Mouse (Mus musculus): Measurements from ENCODE around the gene Dzip3. TPM values are rescaled to one million over a fixed set of nuclear protein-coding genes. Genes with fewer than 3 reads are reported as not detected.

Dzip3 gene
- polyA plus RNA-seq, 1 experiment from 2014 or later: 3.9 TPM

- 42% methylated on average over 1 of the region's 1 CpGs for WGBS (ENCODE audit: insufficient replicate concordance)
- peak; percentile 56; the same call in 1 of the 2 replicates for ATAC-seq (ENCODE audit: low read depth)
Observed at GRCm38 (mm10) chr16:48911184-48911583, 82.8 kb downstream of the Dzip3 start.

GRCm38 (mm10) chr16:48899868-48900267 is 94.1 kb downstream of the Dzip3 start:
- Histone ChIP-seq H3K36me3 (ENCODE audit: control insufficient read depth, insufficient read depth) (no peaks in the 10 kb centered on the region), H3K27ac (ENCODE audit: low read length) (no peak overlapping the region), H3K9me3 (replicated peaks; ENCODE audit: control insufficient read depth, low read length) (no peaks in the 10 kb centered on the region), H3K27me3 (ENCODE audit: control insufficient read depth, insufficient read depth, low read depth, low read length) (no peaks in the 10 kb centered on the region), H3K4me1 (ENCODE audit: control insufficient read depth, low read depth, low read length) (no peaks in the 10 kb centered on the region), H3K4me3 (ENCODE audit: low read depth, low read length) (no peak overlapping the region), H3K4me2 (ENCODE audit: low read depth, low read length) (no peak overlapping the region), H3K9ac (ENCODE audit: low read depth, low read length) (no peak overlapping the region)
- no peak for ATAC-seq (ENCODE audit: low read depth)
- 53% methylated on average over 1 of the region's 1 CpGs for WGBS (ENCODE audit: insufficient replicate concordance)

More at GRCm38 (mm10) chr16:48911184-48911583, 82.8 kb downstream of the Dzip3 start:
- Histone ChIP-seq H3K4me1 (ENCODE audit: control insufficient read depth, low read depth, low read length) (no peaks in the 10 kb centered on the region), H3K4me2 (ENCODE audit: low read depth, low read length) (no peak overlapping the region), H3K4me3 (ENCODE audit: low read depth, low read length) (no peak overlapping the region), H3K27ac (ENCODE audit: low read length) (no peak overlapping the region), H3K36me3 (ENCODE audit: control insufficient read depth, insufficient read depth) (no peaks in the 10 kb centered on the region), H3K9ac (ENCODE audit: low read depth, low read length) (no peak overlapping the region), H3K27me3 (ENCODE audit: control insufficient read depth, insufficient read depth, low read depth, low read length) (no peaks in the 10 kb centered on the region), H3K9me3 (replicated peaks; ENCODE audit: control insufficient read depth, low read length) (no peaks in the 10 kb centered on the region)

- H3K36me3 ChIP-seq (ENCODE audit: control insufficient read depth, insufficient read depth): no peaks in the 10 kb centered on the region
- no peak overlapping the region for H3K4me3 ChIP-seq (ENCODE audit: low read depth, low read length)
- ATAC-seq (ENCODE audit: low read depth): no peak
- H3K9me3 ChIP-seq (replicated peaks; ENCODE audit: control insufficient read depth, low read length): no peaks in the 10 kb centered on the region
- H3K9ac ChIP-seq (ENCODE audit: low read depth, low read length): no peak overlapping the region
- H3K4me1 ChIP-seq (ENCODE audit: control insufficient read depth, low read depth, low read length): no peaks in the 10 kb centered on the region
- whole genome bisulfite sequencing (ENCODE audit: insufficient replicate concordance): 20% methylated on average over 2 of the region's 2 CpGs
- H3K4me2 ChIP-seq (ENCODE audit: low read depth, low read length): no peak overlapping the region
- H3K27ac ChIP-seq (ENCODE audit: low read length): no peak overlapping the region
- H3K27me3 ChIP-seq (ENCODE audit: control insufficient read depth, insufficient read depth, low read depth, low read length): no peaks in the 10 kb centered on the region
Observed at GRCm38 (mm10) chr16:48890733-48891132, 103.2 kb downstream of the Dzip3 start.

Other genes with a start within 250 kb of the Dzip3 start
- not detected in 2 replicates for gene Trat1, start 222.1 kb downstream of the Dzip3 start, polyA plus RNA-seq (2015; fragmentation: Nextera tagmentation; extraction: Ambion mirVana)
- not detected in 2 replicates for gene Retnlb, start 177.3 kb downstream of the Dzip3 start, polyA plus RNA-seq (2015; fragmentation: Nextera tagmentation; extraction: Ambion mirVana)
- not detected in 2 replicates for gene Retnla, start 151.6 kb downstream of the Dzip3 start, polyA plus RNA-seq (2015; fragmentation: Nextera tagmentation; extraction: Ambion mirVana)
- gene Retnlg, start 121.5 kb downstream of the Dzip3 start, polyA plus RNA-seq (2015; fragmentation: Nextera tagmentation; extraction: Ambion mirVana): 20.3 and 25.2 TPM in 2 replicates
- 14.2 and 15.9 TPM in 2 replicates for gene Cip2a, start within 50 bp of the Dzip3 start, polyA plus RNA-seq (2015; fragmentation: Nextera tagmentation; extraction: Ambion mirVana)
- not detected in 2 replicates for gene Myh15, start 63.3 kb upstream of the Dzip3 start, polyA plus RNA-seq (2015; fragmentation: Nextera tagmentation; extraction: Ambion mirVana)

Measured in liver, embryonic 16.5 days (tissue).